In the genomic region with DNA sequence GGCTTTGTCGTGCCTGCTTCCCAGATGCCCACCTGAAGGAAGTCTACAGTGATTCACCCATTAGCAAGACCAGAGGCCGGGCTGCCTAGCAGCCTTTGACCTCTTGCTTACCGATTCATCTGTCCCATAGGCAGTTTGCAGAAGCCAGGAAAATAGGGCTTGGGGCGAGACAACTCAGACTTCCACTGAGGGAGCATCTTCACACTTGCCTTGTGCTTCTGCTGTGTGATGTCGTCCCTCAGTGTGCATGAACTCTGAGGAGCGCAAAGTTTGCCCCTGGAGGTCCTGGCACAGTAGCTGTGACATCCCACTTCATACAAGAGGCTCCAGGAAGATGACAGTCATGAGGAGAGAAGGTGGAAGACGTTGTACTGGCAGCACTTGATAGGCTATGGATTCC, we compare ENCODE assay signal across 17 mouse cellular contexts. TPM values are rescaled to one million over a fixed set of nuclear protein-coding genes. Genes with fewer than 3 reads are reported as not detected.
DNase-seq lines count a peak whose midpoint lies in the region; ATAC-seq lines count a peak whose summit lies in the region.
"Had no signal": no experiment of that assay in that cellular context is flagged by ENCODE, and none has a peak within 500 bp of the region (broad histone marks: within the 10 kb centered on the region; RNA-seq: fewer than 3 reads in every experiment).

No protein-coding gene starts in this region.

- H3K36me3 ChIP-seq in forebrain, embryonic 13.5 days (ENCODE audit: poor library complexity, severe bottlenecking): peaks cover 65% of the 10 kb centered on the region
- H3K36me3 ChIP-seq in forebrain, embryonic 15.5 days: peaks cover 43% of the 10 kb centered on the region
- peaks cover 57% of the 10 kb centered on the region for H3K36me3 ChIP-seq in neural tube, embryonic 12.5 days
- H3K36me3 ChIP-seq in embryonic facial prominence, embryonic 10.5 days (replicated peaks): peaks cover 73% of the 10 kb centered on the region
- H3K36me3 ChIP-seq in neural tube, embryonic 15.5 days: peaks cover 49% of the 10 kb centered on the region

- no peak for ATAC-seq in forebrain, embryonic 13.5 days
- no peak for ATAC-seq in forebrain, embryonic 15.5 days (replicated peaks)
- ATAC-seq in neural tube, embryonic 12.5 days (ENCODE audit: low FRiP score, low read depth): no peak
- no peak for ATAC-seq in neural tube, embryonic 15.5 days (ENCODE audit: low FRiP score)
- ATAC-seq: intestine, embryonic 15.5 days; lung, postnatal 0 days had no signal

- H3K9ac ChIP-seq in forebrain, embryonic 13.5 days: no peak overlapping the region
- no peak overlapping the region for H3K9ac ChIP-seq in forebrain, embryonic 15.5 days (replicated peaks)
- H3K9ac ChIP-seq in neural tube, embryonic 12.5 days: no peak overlapping the region
- H3K9ac ChIP-seq in neural tube, embryonic 15.5 days (replicated peaks): no peak overlapping the region
- H3K9ac ChIP-seq: hindbrain, embryonic 14.5 days; liver, embryonic 13.5 days had no signal

- H3K4me3 ChIP-seq in forebrain, embryonic 13.5 days: no peak overlapping the region
- H3K4me3 ChIP-seq in forebrain, embryonic 15.5 days: no peak overlapping the region
- no peak overlapping the region for H3K4me3 ChIP-seq in neural tube, embryonic 12.5 days
- peak overlapping the region; percentile 25; the same call in 1 of the 2 replicates for H3K4me3 ChIP-seq in embryonic facial prominence, embryonic 10.5 days
- no peak overlapping the region for H3K4me3 ChIP-seq in neural tube, embryonic 15.5 days (replicated peaks)
- H3K4me3 ChIP-seq: heart, adult 2 months; intestine, embryonic 15.5 days; liver, embryonic 13.5 days had no signal

- 0 out of 2 replicates have a peak overlapping the region, but pooled peaks have one; percentile 99 for H3K27ac ChIP-seq in forebrain, embryonic 13.5 days
- H3K27ac ChIP-seq in forebrain, embryonic 15.5 days (replicated peaks): no peak overlapping the region
- H3K27ac ChIP-seq in neural tube, embryonic 12.5 days: no peak overlapping the region
- H3K27ac ChIP-seq in embryonic facial prominence, embryonic 10.5 days (replicated peaks): no peak overlapping the region
- 0 out of 2 replicates have a peak overlapping the region, but pooled peaks have one; percentile 29 for H3K27ac ChIP-seq in neural tube, embryonic 15.5 days (replicated peaks)
- H3K27ac ChIP-seq: heart, adult 2 months; hindbrain, embryonic 14.5 days; intestine, embryonic 15.5 days; liver, embryonic 13.5 days had no signal

- H3K9me3 ChIP-seq in forebrain, embryonic 13.5 days (replicated peaks): no peaks in the 10 kb centered on the region
- H3K9me3 ChIP-seq in forebrain, embryonic 15.5 days: no peaks in the 10 kb centered on the region
- no peaks in the 10 kb centered on the region for H3K9me3 ChIP-seq in neural tube, embryonic 12.5 days
- no peaks in the 10 kb centered on the region for H3K9me3 ChIP-seq in embryonic facial prominence, embryonic 10.5 days
- no peaks in the 10 kb centered on the region for H3K9me3 ChIP-seq in neural tube, embryonic 15.5 days (replicated peaks)
- H3K9me3 ChIP-seq: intestine, embryonic 15.5 days; liver, embryonic 13.5 days had no signal

- 92% methylated on average over 7 of the region's 7 CpGs for WGBS in forebrain, embryonic 13.5 days
- WGBS in forebrain, embryonic 15.5 days: 94% methylated on average over 7 of the region's 7 CpGs
- 89% methylated on average over 7 of the region's 7 CpGs for WGBS in neural tube, embryonic 12.5 days
- WGBS in embryonic facial prominence, embryonic 10.5 days: 88% methylated on average over 7 of the region's 7 CpGs
- WGBS in neural tube, embryonic 15.5 days: 91% methylated on average over 7 of the region's 7 CpGs

- no peaks in the 10 kb centered on the region for H3K27me3 ChIP-seq in forebrain, embryonic 13.5 days
- H3K27me3 ChIP-seq in forebrain, embryonic 15.5 days: no peaks in the 10 kb centered on the region
- no peaks in the 10 kb centered on the region for H3K27me3 ChIP-seq in neural tube, embryonic 12.5 days (replicated peaks)
- H3K27me3 ChIP-seq in embryonic facial prominence, embryonic 10.5 days (replicated peaks; ENCODE audit: low read depth, poor library complexity, severe bottlenecking): no peaks in the 10 kb centered on the region
- no peaks in the 10 kb centered on the region for H3K27me3 ChIP-seq in neural tube, embryonic 15.5 days (replicated peaks)
- H3K27me3 ChIP-seq: intestine, embryonic 15.5 days had no signal

- no peak overlapping the region for H3K4me2 ChIP-seq in forebrain, embryonic 13.5 days
- no peak overlapping the region for H3K4me2 ChIP-seq in forebrain, embryonic 15.5 days (replicated peaks)
- peak overlapping the region; percentile 91; the same call in 1 of the 2 replicates for H3K4me2 ChIP-seq in neural tube, embryonic 12.5 days (replicated peaks)
- H3K4me2 ChIP-seq in neural tube, embryonic 15.5 days: no peak overlapping the region
- H3K4me2 ChIP-seq: hindbrain, embryonic 14.5 days had no signal

- no peak for DNase-seq in neural tube, embryonic 10.5 days (ENCODE audit: extremely low spot score, low spot score)
- DNase-seq in embryonic facial prominence, embryonic 10.5 days (ENCODE audit: low spot score): no peak
- no peak for DNase-seq in heart, adult 8-10 months (ENCODE audit: low spot score)
- DNase-seq: cerebellum, postnatal 10 days; gastrocnemius, postnatal 10 days; heart, adult 2 months; liver, embryonic 13.5 days had no signal

- peaks cover 38% of the 10 kb centered on the region for H3K4me1 ChIP-seq in forebrain, embryonic 13.5 days
- H3K4me1 ChIP-seq in forebrain, embryonic 15.5 days: peaks cover 43% of the 10 kb centered on the region
- H3K4me1 ChIP-seq in neural tube, embryonic 12.5 days: peaks cover 33% of the 10 kb centered on the region
- H3K4me1 ChIP-seq in embryonic facial prominence, embryonic 10.5 days: peaks cover 53% of the 10 kb centered on the region
- peaks cover 45% of the 10 kb centered on the region for H3K4me1 ChIP-seq in neural tube, embryonic 15.5 days

RNA-seq across cellular contexts. Expression of a gene that starts 3.5 kb away (rescaled TPM):
- not detected in 2 replicates for polyA plus RNA-seq in forebrain, embryonic 13.5 days (2015; fragmentation: Nextera tagmentation; extraction: Ambion mirVana)
- 0.74 and 1.3 TPM in 2 replicates for polyA plus RNA-seq in forebrain, embryonic 15.5 days (2015; fragmentation: Nextera tagmentation; extraction: Ambion mirVana)
- polyA plus RNA-seq in neural tube, embryonic 12.5 days (2016; fragmentation: Nextera tagmentation; extraction: Ambion mirVana): not detected in 2 replicates
- 1.5 TPM in 1 of 2 replicates, not detected in the other for polyA plus RNA-seq in embryonic facial prominence, embryonic 10.5 days (2016; fragmentation: Nextera tagmentation; extraction: Ambion mirVana)
- not detected in 2 replicates for polyA plus RNA-seq in neural tube, embryonic 15.5 days (2015; fragmentation: Nextera tagmentation; extraction: Ambion mirVana)
- total RNA-seq in heart, adult 8-10 months (2022): not detected
- total RNA-seq: gastrocnemius, postnatal 10 days; heart, adult 2 months had no signal
- polyA plus RNA-seq: frontal cortex, adult 2 months; heart, adult 2 months; heart, embryonic 16.5 days; hindbrain, embryonic 14.5 days; intestine, embryonic 15.5 days; kidney, embryonic 16.5 days; liver, embryonic 13.5 days; lung, postnatal 0 days had no signal

RNA-seq across cellular contexts. Expression of a gene that starts 3.5 kb away (rescaled TPM):
- 253 and 279 TPM in 2 replicates for polyA plus RNA-seq in forebrain, embryonic 13.5 days (2015; fragmentation: Nextera tagmentation; extraction: Ambion mirVana)
- 222 and 233 TPM in 2 replicates for polyA plus RNA-seq in forebrain, embryonic 15.5 days (2015; fragmentation: Nextera tagmentation; extraction: Ambion mirVana)
- 277 and 281 TPM in 2 replicates for polyA plus RNA-seq in neural tube, embryonic 12.5 days (2016; fragmentation: Nextera tagmentation; extraction: Ambion mirVana)
- 445 and 476 TPM in 2 replicates for polyA plus RNA-seq in embryonic facial prominence, embryonic 10.5 days (2016; fragmentation: Nextera tagmentation; extraction: Ambion mirVana)
- polyA plus RNA-seq in neural tube, embryonic 15.5 days (2015; fragmentation: Nextera tagmentation; extraction: Ambion mirVana): 148 and 172 TPM in 2 replicates
- total RNA-seq in heart, adult 8-10 months (2022): 1 to 10 TPM; 1.7 to 3.9 (median 3.4) TPM

RNA-seq across cellular contexts. Expression of a gene that starts 44.8 kb away (rescaled TPM):
- 33.4 and 33.5 TPM in 2 replicates for polyA plus RNA-seq in forebrain, embryonic 13.5 days (2015; fragmentation: Nextera tagmentation; extraction: Ambion mirVana)
- polyA plus RNA-seq in forebrain, embryonic 15.5 days (2015; fragmentation: Nextera tagmentation; extraction: Ambion mirVana): 30.1 and 32.2 TPM in 2 replicates
- polyA plus RNA-seq in neural tube, embryonic 12.5 days (2016; fragmentation: Nextera tagmentation; extraction: Ambion mirVana): 37.1 and 38.3 TPM in 2 replicates
- 40.0 and 40.4 TPM in 2 replicates for polyA plus RNA-seq in embryonic facial prominence, embryonic 10.5 days (2016; fragmentation: Nextera tagmentation; extraction: Ambion mirVana)
- 29.2 and 30.7 TPM in 2 replicates for polyA plus RNA-seq in neural tube, embryonic 15.5 days (2015; fragmentation: Nextera tagmentation; extraction: Ambion mirVana)
- total RNA-seq in heart, adult 8-10 months (2022): 1 to 10 TPM; 4.8 to 8.5 (median 7.6) TPM

RNA-seq across cellular contexts. Expression of a gene that starts 59.0 kb away (rescaled TPM):
- polyA plus RNA-seq in forebrain, embryonic 13.5 days (2015; fragmentation: Nextera tagmentation; extraction: Ambion mirVana): 78.6 and 83.9 TPM in 2 replicates
- 88.5 and 97.6 TPM in 2 replicates for polyA plus RNA-seq in forebrain, embryonic 15.5 days (2015; fragmentation: Nextera tagmentation; extraction: Ambion mirVana)
- 89.5 and 90.2 TPM in 2 replicates for polyA plus RNA-seq in neural tube, embryonic 12.5 days (2016; fragmentation: Nextera tagmentation; extraction: Ambion mirVana)
- 71.2 and 72.9 TPM in 2 replicates for polyA plus RNA-seq in embryonic facial prominence, embryonic 10.5 days (2016; fragmentation: Nextera tagmentation; extraction: Ambion mirVana)
- polyA plus RNA-seq in neural tube, embryonic 15.5 days (2015; fragmentation: Nextera tagmentation; extraction: Ambion mirVana): 96.2 and 98.3 TPM in 2 replicates
- total RNA-seq in heart, adult 8-10 months (2022): 10 to 100 TPM; 71.6 to 93.0 (median 85.9) TPM

RNA-seq across cellular contexts. Expression of a gene that starts 59.6 kb away (rescaled TPM):
- 93.0 and 102 TPM in 2 replicates for polyA plus RNA-seq in forebrain, embryonic 13.5 days (2015; fragmentation: Nextera tagmentation; extraction: Ambion mirVana)
- 102 and 103 TPM in 2 replicates for polyA plus RNA-seq in forebrain, embryonic 15.5 days (2015; fragmentation: Nextera tagmentation; extraction: Ambion mirVana)
- polyA plus RNA-seq in neural tube, embryonic 12.5 days (2016; fragmentation: Nextera tagmentation; extraction: Ambion mirVana): 108 and 113 TPM in 2 replicates
- 107 and 108 TPM in 2 replicates for polyA plus RNA-seq in embryonic facial prominence, embryonic 10.5 days (2016; fragmentation: Nextera tagmentation; extraction: Ambion mirVana)
- 75.0 and 77.6 TPM in 2 replicates for polyA plus RNA-seq in neural tube, embryonic 15.5 days (2015; fragmentation: Nextera tagmentation; extraction: Ambion mirVana)
- 10 to 100 TPM; 24.7 to 30.7 (median 27.3) TPM for total RNA-seq in heart, adult 8-10 months (2022)

Comparison
In these comparisons a context has a peak if more than half of its experiments do, and no peak if none do; other contexts are left out.
1. H3K27ac ChIP-seq: peak in forebrain, embryonic 13.5 days (single experiment) and neural tube, embryonic 15.5 days (single experiment); none in forebrain, embryonic 15.5 days (single experiment), neural tube, embryonic 12.5 days (single experiment) and embryonic facial prominence, embryonic 10.5 days (single experiment).